7 mouse cellular contexts compared by ENCODE assay signal in the genomic region with DNA sequence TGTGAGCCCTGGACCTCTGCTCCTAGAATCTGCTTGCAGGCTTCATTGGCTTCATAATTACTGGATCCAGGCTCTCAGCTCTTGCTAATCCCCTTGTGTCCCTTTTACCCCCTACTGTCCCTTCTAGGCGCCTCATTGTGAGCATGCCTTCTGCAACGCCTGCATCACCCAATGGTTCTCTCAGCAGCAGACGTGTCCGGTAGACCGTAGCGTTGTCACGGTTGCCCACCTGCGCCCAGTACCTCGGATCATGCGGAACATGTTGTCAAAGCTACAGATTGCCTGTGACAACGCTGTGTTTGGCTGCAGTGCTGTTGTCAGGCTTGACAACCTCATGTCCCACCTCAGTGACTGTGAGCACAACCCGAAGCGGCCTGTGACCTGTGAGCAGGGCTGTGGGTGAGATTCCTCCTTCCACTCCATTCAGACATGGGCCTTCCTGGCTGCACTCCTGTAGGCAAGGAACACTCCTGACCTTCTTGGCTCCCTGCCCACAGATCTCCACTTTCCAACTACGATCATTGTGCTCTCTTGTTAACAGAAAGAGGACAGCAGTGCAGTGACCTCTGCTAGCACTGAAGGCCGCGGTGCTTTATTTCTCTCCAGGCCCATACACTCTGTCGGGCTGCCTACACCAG. TPM values are rescaled to one million over a fixed set of nuclear protein-coding genes. Genes with fewer than 3 reads are reported as not detected.
A peak's percentile ranks its signal among the peaks of the same experiment; 100 is the strongest.
DNase-seq lines count a peak whose midpoint lies in the region; ATAC-seq and TF ChIP-seq lines count a peak whose summit lies in the region.

No protein-coding gene starts in this region.

- H3K9me3 ChIP-seq in heart, embryonic 14.5 days (ENCODE audit: control insufficient read depth, low read length), result no peaks in the 10 kb centered on the region
- no peaks in the 10 kb centered on the region for H3K9me3 ChIP-seq in stomach, postnatal 0 days (ENCODE audit: control insufficient read depth, low read length)

- ATAC-seq in heart, embryonic 14.5 days (ENCODE audit: insufficient number of reproducible peaks, insufficient read depth, low FRiP score, low read depth), result peak; percentile 47; the same call in 1 of the 2 replicates
- ATAC-seq in stomach, postnatal 0 days (ENCODE audit: low FRiP score, low TSS enrichment), result no peak

- TF ChIP-seq CTCF in brain, embryonic 14.5 days (IDR thresholded peaks at IDR 0.05; ENCODE audit: borderline replicate concordance, extremely low read depth, insufficient read depth, insufficient read length), result no peak
- TF ChIP-seq CTCF in stomach, postnatal 0 days (IDR thresholded peaks at IDR 0.05; ENCODE audit: low read depth), result no peak

- peak overlapping the region; percentile 6; the same call in 1 of the 2 replicates for H3K9ac ChIP-seq in heart, embryonic 14.5 days (ENCODE audit: low read length)
- H3K9ac ChIP-seq in stomach, postnatal 0 days (ENCODE audit: low read length), result no peak overlapping the region

- H3K27me3 ChIP-seq in heart, embryonic 14.5 days (ENCODE audit: control insufficient read depth, insufficient read depth, low read length), result no peaks in the 10 kb centered on the region
- no peaks in the 10 kb centered on the region for H3K27me3 ChIP-seq in stomach, postnatal 0 days (ENCODE audit: control insufficient read depth, insufficient read depth, low read length)

- no peak for TF ChIP-seq POLR2A in brain, embryonic 14.5 days (IDR thresholded peaks at IDR 0.05; ENCODE audit: borderline replicate concordance, extremely low read depth, insufficient read depth, insufficient read length, poor library complexity, severe bottlenecking)

- peaks cover 7 to 10% of the 10 kb centered on the region in 2 experiments for H3K4me1 ChIP-seq in heart, embryonic 14.5 days (ENCODE audit: control insufficient read depth in 2 of 2, insufficient read depth in 2 of 2, low read length in 2 of 2)
- no peaks in the 10 kb centered on the region for H3K4me1 ChIP-seq in stomach, postnatal 0 days (replicated peaks; ENCODE audit: control insufficient read depth, insufficient read depth)

- H3K36me3 ChIP-seq in heart, embryonic 14.5 days (ENCODE audit: control insufficient read depth, insufficient read depth, low read length), result peaks cover 85% of the 10 kb centered on the region
- H3K36me3 ChIP-seq in stomach, postnatal 0 days (ENCODE audit: control insufficient read depth, insufficient read depth, low read length), result peaks cover 33% of the 10 kb centered on the region

- H3K4me3 ChIP-seq in heart, embryonic 14.5 days (ENCODE audit: control insufficient read depth in 1 of 2, insufficient read depth in 1 of 2, low read depth in 1 of 2, low read length in 2 of 2), result no peak overlapping the region
- no peak overlapping the region for H3K4me3 ChIP-seq in stomach, postnatal 0 days (ENCODE audit: low read depth, low read length)

- no peak overlapping the region for H3K4me2 ChIP-seq in heart, embryonic 14.5 days (ENCODE audit: low read length)
- H3K4me2 ChIP-seq in stomach, postnatal 0 days (replicated peaks; ENCODE audit: low read depth), result no peak overlapping the region

- no peak for TF ChIP-seq EP300 in stomach, postnatal 0 days (optimal IDR thresholded peaks at IDR 0.05)

- H3K27ac ChIP-seq in heart, embryonic 14.5 days (replicated peaks in 1 of 2; ENCODE audit: control insufficient read depth in 1 of 2, insufficient read depth in 1 of 2, low read depth in 2 of 2, low read length in 2 of 2), result peak overlapping the region; percentile 30 to 80
- peak overlapping the region; percentile 49; the same call in 1 of the 2 replicates for H3K27ac ChIP-seq in stomach, postnatal 0 days (replicated peaks)

- peak; percentile 42 for DNase-seq in ovary, adult 18-20 months (ENCODE audit: low spot score)
- DNase-seq in ovary, postnatal 10 days (ENCODE audit: low spot score), result no peak
- peak; percentile 24 for DNase-seq in brain, embryonic 14.5 days (ENCODE audit: low read depth)
- DNase-seq in kidney, postnatal 4 days, result peak; percentile 75 to 85
- DNase-seq in stomach, postnatal 0 days (ENCODE audit: low spot score), result no peak
- DNase-seq in frontal cortex, adult 2 months (ENCODE audit: extremely low spot score in 1 of 2, low spot score in 1 of 2), result no peak

- WGBS in heart, embryonic 14.5 days, result 72% methylated on average over 17 of the region's 17 CpGs
- WGBS in stomach, postnatal 0 days, result 88% methylated on average over 17 of the region's 17 CpGs

RNA-seq across cellular contexts. Expression of a gene that starts 23.7 kb away (rescaled TPM):
- polyA plus RNA-seq in brain, embryonic 14.5 days (2012; rRNA removed), result 377 and 390 TPM in 2 replicates
- polyA plus RNA-seq in heart, embryonic 14.5 days (2014; fragmentation: Nextera tagmentation; extraction: Ambion mirVana), result 62.4 and 63.7 TPM in 2 replicates
- 21.4 and 26.6 TPM in 2 replicates for polyA plus RNA-seq in stomach, postnatal 0 days (2015; fragmentation: Nextera tagmentation; extraction: Ambion mirVana)
- 219 and 255 TPM in 2 replicates for polyA plus RNA-seq in frontal cortex, adult 2 months (2012; rRNA removed)

RNA-seq across cellular contexts. Expression of a gene that starts 23.8 kb away (rescaled TPM):
- polyA plus RNA-seq in brain, embryonic 14.5 days (2012; rRNA removed), result 73.9 and 76.9 TPM in 2 replicates
- polyA plus RNA-seq in heart, embryonic 14.5 days (2014; fragmentation: Nextera tagmentation; extraction: Ambion mirVana), result 23.7 and 24.6 TPM in 2 replicates
- polyA plus RNA-seq in stomach, postnatal 0 days (2015; fragmentation: Nextera tagmentation; extraction: Ambion mirVana), result 18.9 and 20.1 TPM in 2 replicates
- 75.5 and 76.2 TPM in 2 replicates for polyA plus RNA-seq in frontal cortex, adult 2 months (2012; rRNA removed)

RNA-seq across cellular contexts. Expression of a gene that starts 24.0 kb away (rescaled TPM):
- 96.8 and 102 TPM in 2 replicates for polyA plus RNA-seq in brain, embryonic 14.5 days (2012; rRNA removed)
- 64.5 and 66.6 TPM in 2 replicates for polyA plus RNA-seq in heart, embryonic 14.5 days (2014; fragmentation: Nextera tagmentation; extraction: Ambion mirVana)
- polyA plus RNA-seq in stomach, postnatal 0 days (2015; fragmentation: Nextera tagmentation; extraction: Ambion mirVana), result 53.5 and 54.4 TPM in 2 replicates
- 75.0 and 80.7 TPM in 2 replicates for polyA plus RNA-seq in frontal cortex, adult 2 months (2012; rRNA removed)

RNA-seq across cellular contexts. Expression of a gene that starts 34.3 kb away (rescaled TPM):
- 0.04 and 0.35 TPM in 2 replicates for polyA plus RNA-seq in brain, embryonic 14.5 days (2012; rRNA removed)
- not detected in 2 replicates for polyA plus RNA-seq in heart, embryonic 14.5 days (2014; fragmentation: Nextera tagmentation; extraction: Ambion mirVana)
- polyA plus RNA-seq in stomach, postnatal 0 days (2015; fragmentation: Nextera tagmentation; extraction: Ambion mirVana), result 0.75 and 0.76 TPM in 2 replicates
- polyA plus RNA-seq in frontal cortex, adult 2 months (2012; rRNA removed), result 0.36 and 0.46 TPM in 2 replicates

RNA-seq across cellular contexts. Expression of a gene that starts 58.4 kb away (rescaled TPM):
- polyA plus RNA-seq in brain, embryonic 14.5 days (2012; rRNA removed), result 43.1 and 55.1 TPM in 2 replicates
- 7.9 and 9.9 TPM in 2 replicates for polyA plus RNA-seq in heart, embryonic 14.5 days (2014; fragmentation: Nextera tagmentation; extraction: Ambion mirVana)
- polyA plus RNA-seq in stomach, postnatal 0 days (2015; fragmentation: Nextera tagmentation; extraction: Ambion mirVana), result 2.9 and 4.3 TPM in 2 replicates
- 31.9 and 32.6 TPM in 2 replicates for polyA plus RNA-seq in frontal cortex, adult 2 months (2012; rRNA removed)

Comparison
In these comparisons a context has a peak if more than half of its experiments do, and no peak if none do; other contexts are left out.
1. DNase-seq: peak in ovary, adult 18-20 months (single experiment), brain, embryonic 14.5 days (single experiment) and kidney, postnatal 4 days (2 of 2); none in ovary, postnatal 10 days (single experiment), stomach, postnatal 0 days (single experiment) and frontal cortex, adult 2 months (0 of 2).